Mouse (Mus musculus) adrenal gland, adult 18-20 months (tissue): ENCODE measurements around the gene Itprid2. TPM values are rescaled to one million over a fixed set of nuclear protein-coding genes. Genes with fewer than 3 reads are reported as not detected.

Experiments
- DNase-seq, 2 experiments: peaks; one replicate each; pipeline ENCODE4 v3.0.0; 2021 to 2022; ENCODE audit warnings: low spot score in 2 of 2
- total RNA-seq, 2 experiments: library from RNA; stranded (reverse); gene quantifications; 1 replicate in 1 of 2; 2 replicates in 1 of 2; pipeline ENCODE4 v1.2.3; 2021

Gene Itprid2
- total RNA-seq, 2 experiments from 2014 or later: 54.3 to 73.9 TPM

DNA sequence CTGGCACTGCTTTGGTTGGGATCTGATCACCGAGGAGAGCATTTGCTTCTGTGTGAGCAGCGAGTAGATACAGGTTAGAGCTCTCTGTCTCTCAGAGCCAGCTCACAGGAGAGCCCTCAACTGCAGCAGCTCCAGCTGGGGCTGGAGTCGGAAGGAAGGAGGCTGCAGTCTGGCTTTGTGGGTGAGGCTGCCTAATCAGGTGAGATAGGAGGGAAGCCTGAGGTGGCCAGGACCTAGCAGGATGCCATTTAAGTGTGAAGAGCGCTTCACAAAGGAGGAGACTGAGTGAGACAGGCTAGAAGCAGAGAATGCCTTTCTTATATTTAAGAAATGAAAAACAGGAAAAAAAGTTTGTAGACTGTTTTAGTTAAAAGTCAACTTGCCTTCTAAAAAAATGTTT, 11.9 kb downstream of the Itprid2 start:
- DNase-seq: no peak

DNA sequence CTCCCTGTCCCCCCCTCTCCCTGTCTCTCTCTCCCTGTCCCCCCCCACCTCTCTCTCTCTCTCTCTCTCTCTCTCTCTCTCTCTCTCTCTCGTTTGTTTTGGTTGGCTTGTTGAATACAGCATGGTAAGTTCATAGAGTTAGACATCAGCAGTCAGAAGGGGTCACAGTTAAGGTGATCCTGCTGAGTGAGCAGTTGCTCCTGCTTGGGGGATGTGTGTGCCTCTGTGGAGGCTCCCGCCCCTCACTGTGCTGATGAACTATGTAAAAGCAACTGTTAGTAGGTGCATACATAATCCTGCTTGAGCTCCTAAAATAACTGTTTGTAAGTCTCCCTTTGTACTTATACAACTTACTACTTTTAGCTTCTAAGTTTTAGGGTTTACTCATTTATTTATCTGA, 12.6 kb downstream of the Itprid2 start:
- DNase-seq: no peak

DNA sequence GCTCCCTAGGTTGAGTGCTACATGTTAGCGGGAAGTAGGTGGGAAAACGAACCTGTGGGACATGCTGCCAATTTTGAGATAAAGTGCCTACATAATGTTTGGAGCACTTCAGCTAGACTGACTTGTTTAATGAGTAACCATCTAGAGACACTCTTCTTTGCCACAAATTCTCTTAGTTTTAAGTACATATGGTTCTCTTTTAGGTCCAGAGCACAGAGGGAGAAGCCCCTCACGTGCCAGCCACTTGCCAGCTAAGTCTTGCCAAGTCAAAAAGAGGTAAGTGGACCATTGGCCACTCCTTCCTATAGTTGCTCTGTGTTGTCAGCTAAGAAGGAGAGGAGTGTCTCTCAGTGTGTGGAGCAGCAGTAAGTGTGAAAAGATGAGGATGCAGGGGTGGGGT, 16.0 kb downstream of the Itprid2 start:
- no peak for DNase-seq

DNA sequence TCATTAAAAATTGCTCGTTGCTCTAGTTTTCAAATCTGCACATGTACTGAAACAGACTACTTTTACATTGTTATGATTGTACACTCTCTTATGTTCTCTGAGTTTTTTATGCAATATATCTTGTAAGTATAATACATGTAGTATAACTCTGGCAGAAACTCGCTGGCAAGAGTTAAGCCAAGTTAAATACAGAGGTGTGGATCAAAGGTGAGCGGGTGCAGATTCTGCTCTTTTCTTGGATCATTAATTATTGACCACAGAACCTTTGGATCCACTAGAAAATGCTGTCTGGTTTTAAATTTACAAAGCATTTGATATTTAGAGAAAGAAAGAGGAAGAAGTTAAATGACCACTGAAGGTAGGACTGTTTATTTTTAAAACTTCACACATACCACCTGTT, 16.5 kb downstream of the Itprid2 start:
- DNase-seq: no peak

DNA sequence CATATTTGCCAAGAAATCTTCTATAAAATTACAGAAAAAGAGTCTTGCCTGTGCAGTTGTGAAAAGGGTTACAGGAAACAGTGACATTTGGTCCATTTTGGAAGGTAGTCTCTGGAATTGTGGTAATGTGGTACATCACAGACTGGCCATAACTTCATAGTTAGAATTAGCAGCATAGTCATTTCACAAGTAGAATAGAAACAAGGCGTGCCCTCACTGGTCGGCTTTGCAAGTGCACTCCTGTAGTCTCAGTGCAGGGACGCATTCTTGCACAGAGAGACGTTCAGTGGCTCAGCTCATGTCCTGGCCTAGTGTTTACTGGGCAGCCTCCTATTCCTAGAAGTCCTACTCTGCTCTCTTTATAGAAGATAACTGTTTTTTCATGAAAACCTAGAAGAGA, 17.4 kb downstream of the Itprid2 start:
- no peak for DNase-seq

- DNase-seq: no peak
Measured at GRCm38 (mm10) chr2:79653093-79653808, 18.1 kb downstream of the Itprid2 start.

GRCm38 (mm10) chr2:79653809-79654164, 18.6 kb downstream of the Itprid2 start:
- DNase-seq: no peak

DNA sequence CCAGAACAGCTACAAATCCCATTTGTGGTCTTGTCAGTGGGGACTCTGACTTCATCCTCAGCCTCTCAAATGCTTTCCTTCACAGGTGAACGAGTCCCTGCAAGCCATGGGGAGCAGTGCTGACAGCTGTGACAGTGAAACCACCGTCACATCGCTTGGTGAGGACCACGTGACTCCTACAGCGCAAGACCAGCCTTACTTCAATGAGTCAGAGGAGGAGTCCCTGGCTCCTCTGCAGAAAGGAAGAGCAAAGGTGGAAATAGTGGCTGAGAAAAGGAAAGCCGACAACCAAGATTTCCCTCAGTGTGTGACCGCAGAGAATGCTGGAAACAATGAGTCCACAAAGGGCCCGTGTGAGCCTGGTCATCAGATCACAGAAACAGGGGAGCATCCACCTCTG, 21.9 kb downstream of the Itprid2 start:
- DNase-seq: no peak

- no peak for DNase-seq
Measured at GRCm38 (mm10) chr2:79660417-79661185, 25.4 kb downstream of the Itprid2 start.

DNA sequence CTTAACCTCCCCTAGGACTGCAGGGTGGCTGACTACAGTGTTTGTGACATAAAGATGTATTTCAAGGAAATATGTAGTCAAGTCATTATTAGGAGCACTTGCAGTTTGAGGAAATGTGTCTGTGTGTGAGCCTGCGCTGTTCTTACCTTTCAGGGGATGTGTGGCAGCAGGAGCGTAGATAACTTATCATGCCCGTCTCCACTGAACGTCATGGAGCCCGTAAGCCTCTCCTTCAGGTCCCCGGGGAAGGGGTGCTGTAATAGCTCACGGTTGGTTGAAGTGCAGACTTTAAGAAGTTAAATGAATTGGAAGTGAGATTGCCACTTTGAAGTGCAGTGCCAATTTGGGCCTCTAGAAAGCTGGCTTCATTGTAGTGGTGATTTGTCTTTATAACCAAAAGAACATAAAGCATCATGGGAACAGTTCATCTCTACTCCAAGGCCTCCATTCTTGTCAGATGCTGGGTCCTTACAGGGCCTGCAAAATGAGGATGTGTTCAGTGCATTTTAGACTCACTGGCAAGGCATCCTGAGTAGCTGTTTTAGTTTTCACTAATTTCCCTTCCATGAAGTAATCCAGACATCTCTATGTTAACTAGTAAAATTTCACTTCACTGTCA, 26.4 kb downstream of the Itprid2 start:
- DNase-seq: no peak

DNA sequence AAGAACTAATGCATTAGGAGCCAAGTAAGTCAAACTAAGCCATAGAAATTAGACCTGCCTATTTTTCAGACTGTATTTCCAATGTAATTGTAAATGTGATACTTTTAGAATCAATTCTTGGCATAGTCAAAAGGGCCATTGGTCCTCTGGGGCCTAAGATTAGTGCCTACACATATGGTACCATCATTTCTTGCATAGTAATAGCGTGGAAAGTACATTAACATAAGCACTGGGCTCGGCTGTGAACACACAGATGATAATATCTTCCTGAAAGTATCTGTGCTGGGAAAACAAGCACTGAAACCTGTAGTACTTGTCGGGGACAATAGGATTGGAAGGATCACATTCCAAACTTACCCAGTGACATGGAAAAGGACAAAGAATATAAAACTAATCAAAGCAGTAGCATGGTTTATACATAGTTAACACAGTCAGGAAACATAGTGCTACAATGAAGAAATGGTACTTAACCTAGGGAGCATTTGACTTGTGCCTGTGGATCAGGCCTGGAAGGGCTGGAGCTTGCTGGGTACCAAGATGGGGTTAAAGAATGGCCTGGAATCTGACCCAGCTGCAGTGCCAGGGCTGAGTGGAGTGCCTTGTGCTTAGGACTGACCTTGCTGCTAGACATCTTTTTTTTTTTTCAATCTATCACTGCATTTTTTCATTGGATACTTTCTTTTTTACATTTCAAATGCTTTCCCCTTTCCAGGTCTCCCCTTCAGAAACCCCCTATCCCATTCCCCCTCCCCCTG, 29.6 kb downstream of the Itprid2 start:
- DNase-seq: no peak

GRCm38 (mm10) chr2:79665492-79665891, 30.3 kb downstream of the Itprid2 start:
- DNase-seq: no peak

DNA sequence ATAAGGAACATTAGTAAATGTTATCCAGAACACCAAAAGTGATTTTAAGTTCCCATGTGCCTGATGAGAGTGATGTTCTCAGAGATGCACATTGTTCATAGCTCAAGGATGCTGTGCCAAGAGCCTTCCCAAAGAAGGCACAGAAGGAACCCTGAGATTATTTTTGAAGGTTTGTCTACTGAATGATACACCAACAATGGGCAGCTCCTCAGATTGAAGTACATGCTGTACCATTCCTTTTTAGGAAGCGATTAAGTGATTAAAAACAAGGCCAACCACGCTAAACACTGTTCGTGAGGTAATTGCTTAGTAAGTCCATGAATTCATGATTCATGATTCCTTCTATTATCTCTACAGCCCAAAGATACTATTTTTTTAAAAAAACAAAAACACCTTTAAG, 40.1 kb downstream of the Itprid2 start:
- DNase-seq: no peak

- no peak for DNase-seq
Measured at GRCm38 (mm10) chr2:79677663-79678257, 42.6 kb downstream of the Itprid2 start.

DNA sequence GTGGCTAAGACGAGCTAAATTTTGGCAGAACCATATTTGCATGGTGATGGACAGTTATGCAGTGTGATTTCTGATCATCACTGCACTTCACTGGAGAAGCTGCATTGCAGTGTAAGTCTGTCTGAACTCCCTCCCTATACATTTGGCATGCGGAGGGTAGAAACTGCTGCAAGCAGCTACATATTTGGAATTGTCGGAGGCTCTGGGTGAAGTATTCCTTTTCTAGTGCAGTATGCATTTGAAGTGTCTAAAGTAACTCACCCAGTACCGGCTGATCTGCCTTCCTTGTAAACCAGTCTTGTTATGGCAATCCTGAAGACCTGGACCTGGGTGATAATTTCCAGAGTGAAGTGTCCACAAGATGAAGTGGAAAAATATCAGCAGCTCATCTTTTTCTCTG, 46.5 kb downstream of the Itprid2 start:
- no peak for DNase-seq

- no peak for DNase-seq
Measured at GRCm38 (mm10) chr2:79683258-79683657, 48.1 kb downstream of the Itprid2 start.

- no peak for DNase-seq
Measured at GRCm38 (mm10) chr2:79690838-79691237, 55.7 kb downstream of the Itprid2 start.

DNA sequence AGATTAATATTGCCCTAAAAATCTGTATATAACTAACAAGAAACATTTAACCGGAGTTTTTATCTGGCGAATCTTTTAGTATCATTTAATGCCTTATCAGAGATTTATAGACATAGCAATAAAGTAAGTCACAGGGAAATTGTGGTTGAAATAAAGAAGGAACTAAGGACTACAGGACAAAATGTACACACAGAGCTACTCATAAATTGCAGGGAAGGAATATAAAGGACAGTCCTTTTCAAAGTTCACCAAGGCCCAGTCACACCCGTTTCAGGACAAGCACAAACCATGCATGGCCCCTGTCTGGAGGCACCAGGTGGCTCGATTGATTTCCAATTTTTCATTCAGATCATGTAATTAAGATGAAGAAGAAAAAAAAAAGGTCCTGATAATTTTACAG, 60.0 kb downstream of the Itprid2 start:
- no peak for DNase-seq

DNA sequence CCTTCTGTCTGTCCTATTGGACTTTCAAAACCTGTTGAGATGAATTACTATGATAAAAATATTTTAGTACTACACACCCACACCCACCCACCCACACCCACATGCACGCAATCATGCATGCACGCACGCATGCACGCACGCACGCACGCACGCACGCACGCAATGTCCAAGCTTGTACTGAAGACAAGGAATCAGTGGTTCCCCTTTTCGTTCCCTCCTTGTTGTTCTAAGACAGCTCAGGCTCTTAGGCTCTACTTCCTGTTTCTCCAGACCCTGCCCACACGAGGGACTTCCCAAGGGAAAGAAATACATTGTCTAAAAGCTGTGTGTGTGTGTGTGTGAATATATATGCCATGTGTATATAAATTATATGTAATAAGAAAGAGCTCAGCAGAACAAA, 60.8 kb downstream of the Itprid2 start:
- DNase-seq: no peak

DNA sequence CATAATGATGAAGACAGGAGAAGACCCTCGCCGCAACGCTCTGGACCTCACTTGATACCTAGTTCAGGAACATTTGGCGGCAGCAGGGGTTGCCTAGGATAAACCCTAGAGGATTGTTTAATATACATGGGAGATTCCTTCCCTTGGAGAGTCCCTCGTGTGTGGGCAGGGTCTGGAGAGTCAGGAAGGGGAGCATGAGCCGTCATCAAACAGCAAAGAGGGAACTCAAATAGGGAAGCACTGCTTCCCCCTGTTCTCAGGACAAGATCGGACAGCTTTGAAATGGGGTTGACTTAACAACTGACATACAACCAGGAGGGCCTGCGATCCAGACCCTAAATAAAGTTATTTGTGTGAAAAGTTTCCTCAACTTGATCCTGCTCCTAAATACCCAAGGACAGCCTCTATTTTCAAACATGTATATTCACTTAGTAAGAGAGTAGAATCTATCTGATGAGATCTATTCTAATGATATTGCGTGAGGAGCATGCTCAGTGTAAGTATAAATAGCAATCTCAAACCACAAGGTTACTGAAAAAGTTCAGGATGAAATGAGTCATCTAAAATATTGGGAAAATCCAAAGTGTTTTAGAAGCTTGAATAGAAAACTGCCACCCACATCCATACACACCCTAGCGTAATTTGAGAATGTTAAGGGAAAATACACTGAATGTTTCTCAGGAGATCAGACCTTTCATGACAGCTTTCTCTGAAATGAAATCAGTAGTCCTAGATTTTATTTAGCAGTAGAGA, 61.5 kb downstream of the Itprid2 start:
- DNase-seq: no peak

GRCm38 (mm10) chr2:79698166-79698565, 63.0 kb downstream of the Itprid2 start:
- no peak for DNase-seq
